Mouse (Mus musculus) embryonic facial prominence, embryonic 13.5 days (tissue): ENCODE results near the gene Pigb. TPM values are rescaled to one million over a fixed set of nuclear protein-coding genes. Genes with fewer than 3 reads are reported as not detected.

Experiments used
- ATAC-seq: fragments of 200-750 bp; cut with Nextera tagmentation; 2 replicates; pipeline ENCODE4 v1.8.0; 2017; ENCODE audit warnings: low read depth; ENCODE audit not compliant: insufficient number of reproducible peaks, insufficient read depth, low FRiP score, low TSS enrichment
- H3K27ac ChIP-seq: fragments of 300-500 bp; sonication (generic); 2 replicates; pipeline ENCODE4 v1.5.1; 2015; ENCODE audit warnings: moderate library complexity, mild to moderate bottlenecking, inconsistent platforms
- H3K27me3 ChIP-seq: fragments of 300-500 bp; sonication (generic); 2 replicates; pipeline ENCODE4 v1.6.1; 2015; ENCODE audit warnings: mild to moderate bottlenecking, inconsistent platforms
- H3K36me3 ChIP-seq: fragments of 300-500 bp; sonication (generic); 2 replicates; pipeline ENCODE4 v1.6.1; 2015; ENCODE audit warnings: mild to moderate bottlenecking, inconsistent platforms
- H3K4me1 ChIP-seq: fragments of 300-500 bp; sonication (generic); 2 replicates; pipeline ENCODE4 v1.6.1; 2015; ENCODE audit warnings: inconsistent platforms
- H3K4me2 ChIP-seq: fragments of 300-500 bp; sonication (generic); 2 replicates; pipeline ENCODE4 v1.6.1; 2015; ENCODE audit warnings: moderate library complexity, mild to moderate bottlenecking, inconsistent platforms
- H3K4me3 ChIP-seq: fragments of 300-500 bp; sonication (generic); 2 replicates; pipeline ENCODE4 v1.5.1; 2015; ENCODE audit warnings: mild to moderate bottlenecking, inconsistent platforms
- H3K9ac ChIP-seq: fragments of 300-500 bp; sonication (generic); 2 replicates; pipeline ENCODE4 v1.6.1; 2015; ENCODE audit warnings: mild to moderate bottlenecking, inconsistent platforms
- H3K9me3 ChIP-seq: fragments of 300-500 bp; sonication (generic); 2 replicates; pipeline ENCODE4 v1.6.1; 2016; ENCODE audit warnings: inconsistent platforms
- WGBS: fragments of 180-500 bp; shearing (Covaris S2); methylation state at CpG from one replicate; pipeline ENCODE4 v1.1.7; 2015; ENCODE audit warnings: mixed read lengths; 5-methylcytosine and 5-hydroxymethylcytosine counted together
- microRNA-seq: library from miRNA; unstranded; fragments of <30 nt; microRNA quantifications from one replicate; pipeline ENCODE4, GENCODE M21; 2016
- polyA plus RNA-seq: library from polyadenylated mRNA; unstranded; fragments of >200 nt; fragmentation: Nextera tagmentation; extraction: Ambion mirVana; gene quantifications from 2 replicates; pipeline ENCODE4 v1.2.1, GENCODE M21; 2015

Gene Pigb
- polyA plus RNA-seq, 1 experiment from 2014 or later, result 14.1 TPM

- Histone ChIP-seq H3K36me3 (no peaks in the 10 kb centered on the region), H3K4me2 (peak within 1 kb of the TSS; percentile 77), H3K27ac (peak within 1 kb of the TSS; percentile 75), H3K4me1 (peaks cover 8% of the 10 kb centered on the region; the same call in 1 of the 2 replicates), H3K4me3 (peak within 1 kb of the TSS; percentile 64), H3K9me3 (no peaks in the 10 kb centered on the region), H3K27me3 (no peaks in the 10 kb centered on the region), H3K9ac (peak within 1 kb of the TSS; percentile 68)
- WGBS, result 2% methylated on average over 43 of the region's 43 CpGs
- peak; percentile 68; the same call in 1 of the 2 replicates for ATAC-seq
Observed at GRCm38 (mm10) chr9:72958521-72959450, 81.4 kb downstream of the Pigb start, which contains the start of the genes Dyx1c1 and Gm44503. TSS of gene Dyx1c1 (plus strand) at chr9:72958785. TSS of gene Gm44503 (plus strand) at chr9:72958852.

Small RNAs within 50 kb of the gene (microRNA-seq; reads per million reads assigned to microRNA genes)
- not detected for gene Gm27353

Other genes with a start within 250 kb of the Pigb start
- 1.3 and 1.8 TPM in 2 replicates for gene Prtg, start 233.5 kb downstream of the Pigb start, polyA plus RNA-seq
- gene Pygo1, start 114.7 kb downstream of the Pigb start, polyA plus RNA-seq, result 10.6 and 10.8 TPM in 2 replicates
- 1.5 and 1.6 TPM in 2 replicates for gene Dyx1c1, start 81.6 kb downstream of the Pigb start, polyA plus RNA-seq
- not detected in 2 replicates for gene Gm44503, start 81.5 kb downstream of the Pigb start, polyA plus RNA-seq
- 13.3 and 15.4 TPM in 2 replicates for gene Ccpg1os, start 55.0 kb downstream of the Pigb start, polyA plus RNA-seq
- 20.6 and 28.8 TPM in 2 replicates for gene Ccpg1, start 54.9 kb downstream of the Pigb start, polyA plus RNA-seq
- 9.7 and 10.1 TPM in 2 replicates for gene Rab27a, start 4.5 kb upstream of the Pigb start, polyA plus RNA-seq
- 0.22 TPM in 1 of 2 replicates, not detected in the other for gene Khdc3, start 61.5 kb upstream of the Pigb start, polyA plus RNA-seq
- gene Gm20509, start 62.1 kb upstream of the Pigb start, polyA plus RNA-seq, result not detected in 2 replicates
- 141 and 144 TPM in 2 replicates for gene Rsl24d1, start 73.0 kb upstream of the Pigb start, polyA plus RNA-seq